Mouse (Mus musculus) adrenal gland, adult 8-10 months (tissue): ENCODE measurements at regions not wholly inside any gene's neighbourhood (a gene's known extent, or its start where the extent isn't known, plus 50 kb on each side); places are given as distances from the start of the nearest gene placed in this dataset.

Source experiments
- DNase-seq: peaks from one replicate; pipeline ENCODE4 v3.0.0; 2022

GRCm38 (mm10) chr8:8831306-8831705 lies 141.0 kb upstream of the Arglu1 start:
- no peak for DNase-seq

DNA sequence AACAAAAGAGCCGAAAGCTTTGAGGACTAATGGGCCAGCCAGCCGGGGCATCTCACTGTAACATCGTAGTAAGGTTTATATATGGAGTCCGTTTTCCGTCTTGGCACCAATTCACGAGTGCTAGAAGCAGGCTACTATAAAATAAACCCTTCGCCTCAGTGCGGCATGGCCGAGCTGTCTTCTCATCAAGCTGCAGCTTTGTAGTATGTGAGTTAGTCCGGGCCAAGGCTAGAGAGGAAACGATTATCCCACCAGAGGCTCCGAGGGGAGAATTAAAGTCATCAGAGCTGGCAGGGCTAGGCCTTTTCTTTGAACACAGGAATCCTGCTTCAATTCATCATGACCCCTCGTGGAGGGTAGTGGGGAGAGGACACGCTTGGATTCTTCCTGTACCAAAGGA lies 138.9 kb upstream of the Arglu1 start:
- no peak for DNase-seq

GRCm38 (mm10) chr8:8827555-8827954 lies 137.2 kb upstream of the Arglu1 start:
- DNase-seq, result no peak

GRCm38 (mm10) chr8:8826801-8827200 lies 136.5 kb upstream of the Arglu1 start:
- no peak for DNase-seq

DNA sequence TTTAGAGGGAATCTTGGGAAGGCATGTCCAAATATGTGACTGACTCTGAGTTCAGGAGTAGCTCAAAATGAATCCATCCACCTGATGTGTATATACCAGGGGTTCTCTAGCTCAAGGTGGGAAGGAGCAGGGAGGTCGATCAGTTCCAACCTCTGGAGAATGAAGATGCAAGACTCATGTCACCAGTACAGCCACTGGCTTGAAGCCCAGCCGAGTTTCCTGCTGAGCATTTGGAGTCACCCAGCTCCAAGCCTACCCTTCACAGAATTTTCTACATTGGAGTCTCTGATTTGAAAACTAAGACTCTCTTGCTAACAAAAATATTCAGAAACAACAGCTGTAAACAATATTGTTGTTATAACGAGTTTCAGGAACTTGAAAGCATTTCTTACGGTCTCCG lies 134.6 kb upstream of the Arglu1 start:
- no peak for DNase-seq

DNA sequence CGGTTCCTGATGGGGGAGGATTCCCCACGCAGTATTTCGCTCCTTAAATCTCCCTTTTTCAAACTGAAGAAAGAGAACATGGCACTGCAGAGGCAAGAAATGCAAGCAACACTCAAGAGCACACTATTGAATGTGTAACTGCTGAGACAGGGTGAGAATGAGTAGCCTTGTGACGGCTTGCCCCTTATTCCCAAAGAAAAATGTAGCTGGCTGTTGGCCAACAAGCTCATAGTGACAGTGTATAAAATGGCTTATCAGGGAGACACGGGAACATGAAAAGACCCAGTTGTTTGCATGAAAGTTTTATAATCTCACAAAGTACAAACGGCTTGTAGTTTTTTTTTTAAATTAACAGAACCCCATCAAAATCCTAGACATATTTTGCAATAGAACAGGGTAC lies 130.8 kb upstream of the Arglu1 start:
- DNase-seq, result no peak

- DNase-seq, result no peak
Measured at GRCm38 (mm10) chr8:8820614-8821013, 130.3 kb upstream of the Arglu1 start.

DNA sequence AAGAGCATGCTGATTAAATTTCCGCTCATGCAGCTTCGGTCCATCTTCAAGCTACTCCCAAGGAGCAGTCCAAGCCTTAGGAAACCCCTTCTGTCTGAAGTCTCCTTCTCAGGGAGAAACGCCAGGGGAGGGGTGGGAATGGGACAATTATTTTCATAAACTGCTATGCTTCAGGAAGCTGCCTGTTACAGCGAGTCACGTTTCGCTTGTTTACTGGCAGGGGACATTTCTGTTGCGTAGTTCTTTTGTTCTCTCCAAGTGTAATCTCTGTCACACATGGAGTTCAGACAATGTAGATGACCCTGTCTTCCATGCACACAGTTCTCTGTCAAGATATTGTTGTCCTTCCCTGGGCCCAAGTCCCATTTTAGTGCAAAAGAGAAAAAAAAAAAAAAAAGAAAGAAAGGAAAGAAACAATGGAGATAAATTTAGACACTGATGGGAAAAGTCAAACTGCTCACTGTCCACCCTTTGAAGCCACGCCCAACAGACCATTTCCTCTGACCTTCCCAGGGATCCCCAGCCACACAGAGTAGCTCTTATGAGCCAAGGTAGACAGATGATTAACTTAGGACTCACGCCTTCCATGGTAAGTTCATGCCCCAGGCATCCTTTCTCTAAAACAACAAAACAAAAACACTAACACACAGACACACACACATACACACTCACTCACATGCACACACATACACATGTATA lies 129.1 kb upstream of the Arglu1 start:
- peak; percentile 22 for DNase-seq

DNA sequence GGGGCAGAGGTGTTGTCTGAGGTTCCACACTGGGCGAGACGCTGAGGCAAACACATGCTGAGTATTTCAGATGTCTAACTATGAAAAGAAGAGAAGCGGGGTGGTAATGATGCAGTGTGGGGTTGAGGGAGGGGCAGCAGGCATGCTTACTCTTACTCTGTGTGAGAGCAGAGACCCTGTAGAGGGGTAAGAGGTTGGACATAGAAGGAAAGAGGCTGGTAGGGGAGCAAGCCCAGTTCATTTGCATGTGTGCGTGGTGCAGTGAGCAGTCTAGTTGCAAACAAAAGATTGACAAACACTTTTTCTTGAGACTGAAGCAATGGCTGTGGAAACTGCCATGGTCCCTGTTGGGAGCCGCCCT lies 122.5 kb upstream of the Arglu1 start:
- DNase-seq, result no peak

DNA sequence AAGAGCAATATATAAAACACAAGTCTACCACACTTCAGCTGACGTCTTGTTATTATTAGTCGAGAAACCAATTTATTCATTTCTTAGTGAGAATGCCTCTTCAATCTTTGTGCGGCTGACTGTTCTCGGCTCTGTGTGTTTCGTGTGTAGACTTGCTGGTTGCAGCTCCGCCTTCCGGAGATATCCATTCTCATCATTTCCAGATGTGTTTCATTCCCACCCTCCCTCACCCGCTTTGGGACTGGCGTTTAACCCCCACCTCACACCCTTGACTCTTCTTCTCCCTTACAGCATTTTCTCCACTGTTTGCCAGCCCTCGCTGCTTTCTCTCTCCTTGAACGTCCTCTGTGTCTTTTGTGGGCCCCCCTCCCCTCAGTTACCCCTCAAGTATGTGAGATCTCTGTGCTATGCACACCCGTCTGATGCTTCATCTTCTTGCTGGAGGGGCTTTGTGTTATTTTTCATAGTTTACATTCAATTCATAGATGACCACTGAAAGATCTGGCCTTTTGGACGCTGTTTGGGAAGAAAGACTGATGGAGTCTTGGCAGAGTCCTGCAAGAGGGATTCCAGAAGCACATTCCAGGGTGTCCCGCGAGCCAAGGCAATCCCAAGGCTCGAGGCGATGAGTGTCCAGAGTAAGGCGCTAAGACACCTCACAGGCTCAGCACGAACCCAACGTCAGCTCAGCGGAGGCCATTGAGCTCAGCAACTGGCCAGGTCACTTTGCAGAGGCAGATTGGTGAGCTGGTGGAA lies 121.9 kb upstream of the Arglu1 start:
- DNase-seq, result no peak

DNA sequence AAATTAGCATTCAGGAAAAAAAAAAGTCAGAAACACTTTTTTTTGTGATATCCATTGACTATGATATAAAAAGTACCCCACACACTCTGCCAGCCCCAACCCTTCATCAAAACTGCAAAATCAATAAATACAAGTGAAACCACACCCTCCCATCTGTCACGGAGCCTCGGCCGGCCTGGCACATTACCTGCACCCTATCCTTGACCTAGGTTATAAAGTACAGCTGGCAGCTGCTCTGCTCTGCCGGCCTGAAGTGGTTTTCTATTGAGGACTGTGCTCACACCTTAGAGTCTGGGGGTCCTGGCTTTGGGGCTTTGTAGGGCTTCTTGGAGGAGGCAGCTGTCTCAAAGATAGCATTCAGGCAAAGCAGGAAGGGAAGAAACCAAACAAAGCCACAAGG lies 120.6 kb upstream of the Arglu1 start:
- DNase-seq, result no peak

GRCm38 (mm10) chr8:8809835-8810439 lies 119.6 kb upstream of the Arglu1 start:
- no peak for DNase-seq

DNA sequence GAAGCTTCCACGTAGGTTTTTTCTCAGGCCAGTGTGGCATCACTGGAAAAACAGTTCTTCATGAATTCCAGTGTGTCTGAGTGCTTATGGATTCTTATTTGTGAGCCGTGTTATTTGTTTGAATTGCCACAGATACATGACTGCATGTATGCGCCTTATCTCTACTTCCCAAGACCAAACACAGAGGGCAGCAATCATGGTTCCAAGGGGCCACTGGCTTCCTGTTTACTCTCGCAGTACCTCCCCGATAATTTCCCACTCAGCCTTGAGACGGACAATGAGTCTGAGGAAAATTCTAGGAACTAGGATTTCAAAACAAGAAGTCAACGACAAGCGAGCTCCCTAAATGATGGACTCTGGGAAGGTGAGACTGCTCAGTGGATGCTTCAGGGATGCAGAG lies 119.0 kb upstream of the Arglu1 start:
- no peak for DNase-seq

DNA sequence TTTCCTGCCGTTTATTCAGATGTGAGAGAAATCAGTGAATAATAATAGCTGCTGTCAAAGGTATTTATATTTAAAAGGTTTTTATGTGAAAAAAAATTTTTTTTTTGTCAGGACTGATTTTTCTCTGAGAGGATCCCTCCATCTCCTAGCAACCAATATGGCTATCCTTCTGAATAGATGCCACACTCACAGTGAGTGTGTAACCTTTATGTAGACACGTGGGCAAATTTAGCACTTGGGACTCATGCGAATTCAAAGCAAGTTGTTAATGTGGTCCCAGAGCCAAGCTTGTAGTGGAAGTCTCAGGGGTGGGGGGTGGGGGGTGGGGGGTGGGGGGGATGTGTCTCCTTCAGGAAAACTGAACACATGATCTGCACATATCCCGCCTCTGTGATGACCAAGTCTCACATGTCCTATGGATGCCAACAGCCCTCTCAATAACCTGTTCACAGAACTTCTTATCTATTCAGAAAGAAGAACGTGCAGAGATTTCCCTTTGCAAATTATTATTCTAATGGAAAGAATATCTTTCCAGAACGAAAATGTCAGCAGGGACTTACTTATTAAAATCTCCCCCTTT lies 112.5 kb upstream of the Arglu1 start:
- DNase-seq, result no peak

GRCm38 (mm10) chr8:8802317-8802716 lies 112.0 kb upstream of the Arglu1 start:
- DNase-seq, result no peak

DNA sequence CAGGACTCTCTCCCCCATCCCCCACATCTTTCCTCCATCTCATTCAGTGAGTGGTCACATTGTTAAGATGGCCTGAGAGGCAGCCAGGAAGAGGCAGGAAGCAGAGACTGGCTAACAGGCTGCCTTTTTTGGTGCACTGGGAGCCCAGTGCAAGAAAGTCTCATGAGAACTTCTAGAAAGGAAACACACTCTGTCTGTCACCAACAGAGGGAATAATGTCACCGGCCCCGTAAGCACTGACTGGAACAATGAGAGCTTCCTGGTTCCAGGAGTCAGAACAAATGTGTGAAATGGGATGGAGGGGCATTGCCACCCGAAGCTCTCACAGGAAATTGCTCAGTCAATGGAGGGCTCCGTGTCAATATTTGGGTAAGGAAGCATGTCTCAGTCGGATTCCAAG lies 111.3 kb upstream of the Arglu1 start:
- no peak for DNase-seq

DNA sequence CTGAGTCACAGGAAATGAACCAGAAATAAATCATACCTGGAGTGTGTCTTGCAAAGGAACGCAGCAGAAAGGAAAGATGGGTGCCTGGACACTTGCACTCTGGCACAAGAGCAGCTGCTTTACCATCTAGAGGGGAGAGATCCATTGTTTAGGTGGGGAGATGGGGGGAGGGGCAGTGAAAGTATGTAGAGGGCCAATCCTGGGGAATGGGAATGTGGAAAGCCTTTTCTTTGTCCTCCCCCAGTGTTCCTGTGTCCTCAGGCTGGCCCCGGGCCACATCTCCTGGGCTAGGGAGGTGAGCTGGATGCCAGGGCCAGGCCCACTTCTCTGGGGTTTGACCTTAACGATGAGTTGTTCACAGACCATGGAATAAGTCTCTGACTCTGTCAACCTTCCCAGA lies 107.2 kb upstream of the Arglu1 start:
- DNase-seq, result no peak

GRCm38 (mm10) chr8:8796951-8797350 lies 106.6 kb upstream of the Arglu1 start:
- DNase-seq, result no peak

DNA sequence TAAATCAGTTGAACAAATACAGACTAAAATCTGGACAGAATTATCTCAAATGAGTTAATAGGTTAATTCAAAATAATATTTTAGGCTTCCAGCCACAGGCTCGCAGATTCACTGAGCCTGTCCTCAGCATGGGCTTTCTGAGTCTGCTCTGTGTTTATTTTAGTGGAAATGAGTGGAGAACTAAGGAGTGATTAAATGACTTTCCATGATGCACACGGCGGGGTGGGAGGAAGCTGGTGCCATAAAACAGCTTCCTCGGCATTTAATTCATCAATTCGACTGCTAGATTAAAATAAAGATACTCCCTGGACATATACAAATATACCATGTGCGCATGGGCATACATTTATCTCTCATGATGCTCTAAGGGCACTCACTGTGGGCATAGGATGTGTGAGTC lies 104.4 kb upstream of the Arglu1 start:
- DNase-seq, result no peak

DNA sequence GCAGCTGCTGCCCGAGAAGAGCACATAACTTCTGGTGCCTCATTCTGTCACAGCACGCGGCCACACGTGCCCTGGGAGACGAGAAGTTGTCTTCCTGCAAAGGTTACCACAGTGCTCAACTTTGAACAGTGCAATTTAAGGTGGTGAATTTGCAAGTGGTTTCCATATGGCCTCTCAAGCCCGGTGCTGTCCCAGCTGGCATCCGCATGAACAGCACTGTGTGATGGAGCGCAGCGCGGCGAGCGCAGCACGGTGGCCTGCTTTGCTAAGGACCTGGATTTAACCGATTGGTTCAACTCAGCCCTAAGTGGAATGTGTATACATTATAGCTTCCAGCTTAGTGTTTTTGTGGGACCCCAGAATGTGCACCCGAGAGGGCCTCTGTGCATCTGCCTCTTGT lies 89.6 kb upstream of the Arglu1 start:
- no peak for DNase-seq

- no peak for DNase-seq
Measured at GRCm38 (mm10) chr8:8774496-8775015, 84.2 kb upstream of the Arglu1 start.

- DNase-seq, result no peak
Measured at GRCm38 (mm10) chr8:8772424-8772823, 82.1 kb upstream of the Arglu1 start.

DNA sequence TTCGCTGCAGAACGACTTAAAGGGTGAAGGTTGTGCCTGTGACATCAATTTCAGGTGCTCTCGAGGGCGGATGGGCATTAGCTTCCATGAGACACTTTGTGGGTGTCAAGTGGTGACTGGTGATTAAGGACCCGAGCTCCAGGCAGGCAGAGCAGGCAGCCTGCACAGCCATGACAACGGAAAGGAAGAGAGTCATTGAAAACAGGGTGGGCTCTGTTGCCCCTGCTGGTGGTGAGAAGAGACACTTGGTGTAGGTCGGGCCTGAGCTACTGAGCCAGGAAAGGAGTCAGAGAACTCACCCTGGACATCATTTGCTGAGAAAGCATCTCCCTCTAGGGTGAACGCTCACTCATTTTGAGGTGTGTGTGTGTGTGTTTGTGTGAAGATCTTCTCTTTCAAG lies 80.1 kb upstream of the Arglu1 start:
- DNase-seq, result no peak

GRCm38 (mm10) chr8:8762354-8762753 lies 72.0 kb upstream of the Arglu1 start:
- DNase-seq, result no peak
